Mouse (Mus musculus): ENCODE measurements around the gene Mast4.

GRCm38 (mm10) chr13:102783531-102784310 lies 550.6 kb downstream of the Mast4 start:
- TF ChIP-seq CTCF (IDR thresholded peaks at IDR 0.05; ENCODE audit: low read depth, low read length) = no peak
- no peak for TF ChIP-seq POLR2AphosphoS5 (IDR thresholded peaks at IDR 0.05; ENCODE audit: insufficient replicate concordance, low read depth, low read length)
- TF ChIP-seq TAL1 (conservative IDR thresholded peaks at IDR 0.05; ENCODE audit: low read depth, low read length) = no peak
- TF ChIP-seq GATA1 (IDR thresholded peaks at IDR 0.05; ENCODE audit: borderline replicate concordance, low read length) = no peak

All from G1E (cell line).